Mouse (Mus musculus) midbrain, embryonic 16.5 days (tissue): ENCODE data around the gene Tigd3. TPM values are rescaled to one million over a fixed set of nuclear protein-coding genes. Genes with fewer than 3 reads are reported as not detected.
"Not testable (repeated sequence)": the region's sequence is repeated elsewhere in the genome, so short reads cannot be mapped to it uniquely, and the experiment has no call there.

Experiments used
- ATAC-seq: fragments of 200-750 bp; cut with Nextera tagmentation; 2 replicates; pipeline ENCODE4 v1.8.0; 2017; ENCODE audit warnings: moderate TSS enrichment
- H3K27ac ChIP-seq: fragments of 300-500 bp; sonication (generic); 2 replicates; pipeline ENCODE4 v1.5.1; 2014; ENCODE audit warnings: mild to moderate bottlenecking, low read length, mixed read lengths
- H3K27me3 ChIP-seq: fragments of 300-500 bp; sonication (generic); 2 replicates; pipeline ENCODE4 v1.6.1; 2014; ENCODE audit warnings: low read depth, low read length, mixed read lengths; ENCODE audit not compliant: control insufficient read depth, insufficient read depth
- H3K36me3 ChIP-seq: fragments of 300-500 bp; sonication (generic); 2 replicates; pipeline ENCODE4 v1.6.1; 2014; ENCODE audit warnings: mild to moderate bottlenecking, low read length, moderate library complexity, mixed read lengths; ENCODE audit not compliant: control insufficient read depth, insufficient read depth
- H3K4me1 ChIP-seq: fragments of 300-500 bp; sonication (generic); 2 replicates; pipeline ENCODE4 v1.6.1; 2014; ENCODE audit warnings: mild to moderate bottlenecking, low read length, mixed read lengths; ENCODE audit not compliant: control insufficient read depth, insufficient read depth
- H3K4me2 ChIP-seq: fragments of 300-500 bp; sonication (generic); 2 replicates; pipeline ENCODE4 v1.6.1; 2014; ENCODE audit warnings: mild to moderate bottlenecking, low read length, mixed read lengths
- H3K4me3 ChIP-seq: fragments of 300-500 bp; sonication (generic); 2 replicates; pipeline ENCODE4 v1.5.1; 2014; ENCODE audit warnings: low read depth, mild to moderate bottlenecking, low read length, moderate library complexity, mixed read lengths
- H3K9ac ChIP-seq: fragments of 300-500 bp; sonication (generic); 2 replicates; pipeline ENCODE4 v1.6.1; 2014; ENCODE audit warnings: low read depth, low read length, mixed read lengths
- H3K9me3 ChIP-seq: fragments of 300-500 bp; sonication (generic); replicated peaks from 2 replicates; pipeline ENCODE4 v1.6.1; 2014; ENCODE audit warnings: mild to moderate bottlenecking, low read length, mixed read lengths; ENCODE audit not compliant: control insufficient read depth, poor library complexity, severe bottlenecking
- WGBS: fragments of 180-500 bp; shearing (Covaris S2); extraction: QIAGEN DNeasy Blood & Tissue Kit; methylation state at CpG from one replicate; pipeline ENCODE4 v1.1.7; 2014; 5-methylcytosine and 5-hydroxymethylcytosine counted together
- polyA plus RNA-seq: library from polyadenylated mRNA; unstranded; fragments of >200 nt; fragmentation: Nextera tagmentation; extraction: Ambion mirVana; gene quantifications from 2 replicates; pipeline ENCODE4 v1.2.1, GENCODE M21; 2015

Gene Tigd3
- polyA plus RNA-seq, 1 experiment from 2014 or later = 13.4 TPM

GRCm38 (mm10) chr19:5889211-5889610 is 4.7 kb downstream of the Tigd3 start:
- Histone ChIP-seq H3K27me3 (no peaks in the 10 kb centered on the region), H3K4me2 (no peak overlapping the region), H3K9me3 (no peaks in the 10 kb centered on the region), H3K27ac (no peak overlapping the region), H3K4me3 (no peak overlapping the region), H3K4me1 (peaks cover 20% of the 10 kb centered on the region), H3K36me3 (peaks cover 7% of the 10 kb centered on the region; the same call in 1 of the 2 replicates), H3K9ac (no peak overlapping the region)
- 73% methylated on average over 4 of the region's 4 CpGs for WGBS
- ATAC-seq = no peak

- no peak overlapping the region for H3K27ac ChIP-seq
- H3K9ac ChIP-seq = no peak overlapping the region
- peaks cover 7% of the 10 kb centered on the region; the same call in 1 of the 2 replicates for H3K36me3 ChIP-seq
- H3K27me3 ChIP-seq = no peaks in the 10 kb centered on the region
- no peaks in the 10 kb centered on the region for H3K9me3 ChIP-seq
- 87% methylated on average over 3 of the region's 3 CpGs for WGBS
- H3K4me2 ChIP-seq = no peak overlapping the region
- no peak overlapping the region for H3K4me3 ChIP-seq
- H3K4me1 ChIP-seq = peaks cover 10% of the 10 kb centered on the region
- no peak for ATAC-seq
These were observed 6.6 kb downstream of the Tigd3 start for GRCm38 (mm10) chr19:5887234-5887815.

- no peaks in the 10 kb centered on the region for H3K27me3 ChIP-seq
- no peak overlapping the region for H3K27ac ChIP-seq
- no peak overlapping the region for H3K4me2 ChIP-seq
- H3K9ac ChIP-seq = no peak overlapping the region
- 57% methylated on average over 4 of the region's 4 CpGs for WGBS
- no peaks in the 10 kb centered on the region for H3K36me3 ChIP-seq
- H3K9me3 ChIP-seq = no peaks in the 10 kb centered on the region
- H3K4me3 ChIP-seq = no peak overlapping the region
- no peak for ATAC-seq
- peaks cover 2% of the 10 kb centered on the region; the same call in 1 of the 2 replicates for H3K4me1 ChIP-seq
These were observed 8.1 kb downstream of the Tigd3 start for GRCm38 (mm10) chr19:5885838-5886237.

- 79% methylated on average over 1 of the region's 1 CpGs for WGBS
- no peak for ATAC-seq
- no peaks in the 10 kb centered on the region for H3K4me1 ChIP-seq
- no peak overlapping the region for H3K4me2 ChIP-seq
- H3K27me3 ChIP-seq = no peaks in the 10 kb centered on the region
- H3K9me3 ChIP-seq = no peaks in the 10 kb centered on the region
- no peak overlapping the region for H3K4me3 ChIP-seq
- no peak overlapping the region for H3K9ac ChIP-seq
- no peaks in the 10 kb centered on the region for H3K36me3 ChIP-seq
- H3K27ac ChIP-seq = no peak overlapping the region
These were observed 10.0 kb downstream of the Tigd3 start for GRCm38 (mm10) chr19:5883935-5884334.

- not testable (repeated sequence) for H3K9ac ChIP-seq, H3K27ac ChIP-seq, H3K9me3 ChIP-seq, H3K4me1 ChIP-seq, H3K36me3 ChIP-seq, H3K4me3 ChIP-seq, H3K27me3 ChIP-seq, ATAC-seq, H3K4me2 ChIP-seq
- 83% methylated on average over 5 of the region's 5 CpGs for WGBS
These were observed 11.9 kb downstream of the Tigd3 start for GRCm38 (mm10) chr19:5882079-5882478.

- H3K4me3 ChIP-seq = no peak overlapping the region
- H3K9ac ChIP-seq = no peak overlapping the region
- 96% methylated on average over 6 of the region's 6 CpGs for WGBS
- H3K4me1 ChIP-seq = no peaks in the 10 kb centered on the region
- no peak for ATAC-seq
- H3K27ac ChIP-seq = no peak overlapping the region
- H3K9me3 ChIP-seq = no peaks in the 10 kb centered on the region
- H3K27me3 ChIP-seq = no peaks in the 10 kb centered on the region
- H3K4me2 ChIP-seq = no peak overlapping the region
- H3K36me3 ChIP-seq = no peaks in the 10 kb centered on the region
These were observed 12.8 kb downstream of the Tigd3 start for GRCm38 (mm10) chr19:5881155-5881554.

- Histone ChIP-seq H3K4me3 (no peak overlapping the region), H3K4me1 (peaks cover 3% of the 10 kb centered on the region; the same call in 1 of the 2 replicates), H3K9ac (no peak overlapping the region), H3K27ac (no peak overlapping the region), H3K4me2 (no peak overlapping the region), H3K9me3 (no peaks in the 10 kb centered on the region), H3K36me3 (no peaks in the 10 kb centered on the region), H3K27me3 (no peaks in the 10 kb centered on the region)
- WGBS = 95% methylated on average over 7 of the region's 7 CpGs
- no peak for ATAC-seq
These were observed 14.2 kb downstream of the Tigd3 start for GRCm38 (mm10) chr19:5879735-5880134.

GRCm38 (mm10) chr19:5878916-5879315 is 15.0 kb downstream of the Tigd3 start:
- H3K36me3 ChIP-seq = no peaks in the 10 kb centered on the region
- H3K4me1 ChIP-seq = peaks cover 9% of the 10 kb centered on the region
- 72% methylated on average over 3 of the region's 3 CpGs for WGBS
- H3K9ac ChIP-seq = no peak overlapping the region
- ATAC-seq = no peak
- H3K27me3 ChIP-seq = no peaks in the 10 kb centered on the region
- H3K27ac ChIP-seq = no peak overlapping the region
- no peak overlapping the region for H3K4me3 ChIP-seq
- no peak overlapping the region for H3K4me2 ChIP-seq
- no peaks in the 10 kb centered on the region for H3K9me3 ChIP-seq

- Histone ChIP-seq H3K4me1 (peaks cover 12% of the 10 kb centered on the region), H3K27ac (no peak overlapping the region), H3K4me3 (no peak overlapping the region), H3K27me3 (no peaks in the 10 kb centered on the region), H3K9ac (no peak overlapping the region), H3K4me2 (no peak overlapping the region), H3K36me3 (no peaks in the 10 kb centered on the region), H3K9me3 (no peaks in the 10 kb centered on the region)
- WGBS = 76% methylated on average over 7 of the region's 7 CpGs
- ATAC-seq = no peak
These were observed 15.6 kb downstream of the Tigd3 start for GRCm38 (mm10) chr19:5878362-5878722.
